Mouse (Mus musculus) lung, postnatal 0 days (tissue): ENCODE measurements around the gene Tmem209.

ENCODE experiments used
- CTCF ChIP-seq: IDR thresholded peaks from 2 replicates; pipeline ENCODE4 v1.5.1; 2016; ENCODE audit warnings: antibody characterized with exemption, mild to moderate bottlenecking
- EP300 ChIP-seq: IDR thresholded peaks from 2 replicates; pipeline ENCODE4 v1.6.1; 2016; ENCODE audit warnings: antibody characterized with exemption, mild to moderate bottlenecking, control low read depth

- TF ChIP-seq CTCF (no peak), EP300 (peak; percentile 94)
Observed at GRCm38 (mm10) chr6:30509265-30510239, at the start of gene Tmem209, which contains the start of gene Ssmem1.
